Comparison of ENCODE assay signal across 8 mouse cellular contexts in the genomic region with DNA sequence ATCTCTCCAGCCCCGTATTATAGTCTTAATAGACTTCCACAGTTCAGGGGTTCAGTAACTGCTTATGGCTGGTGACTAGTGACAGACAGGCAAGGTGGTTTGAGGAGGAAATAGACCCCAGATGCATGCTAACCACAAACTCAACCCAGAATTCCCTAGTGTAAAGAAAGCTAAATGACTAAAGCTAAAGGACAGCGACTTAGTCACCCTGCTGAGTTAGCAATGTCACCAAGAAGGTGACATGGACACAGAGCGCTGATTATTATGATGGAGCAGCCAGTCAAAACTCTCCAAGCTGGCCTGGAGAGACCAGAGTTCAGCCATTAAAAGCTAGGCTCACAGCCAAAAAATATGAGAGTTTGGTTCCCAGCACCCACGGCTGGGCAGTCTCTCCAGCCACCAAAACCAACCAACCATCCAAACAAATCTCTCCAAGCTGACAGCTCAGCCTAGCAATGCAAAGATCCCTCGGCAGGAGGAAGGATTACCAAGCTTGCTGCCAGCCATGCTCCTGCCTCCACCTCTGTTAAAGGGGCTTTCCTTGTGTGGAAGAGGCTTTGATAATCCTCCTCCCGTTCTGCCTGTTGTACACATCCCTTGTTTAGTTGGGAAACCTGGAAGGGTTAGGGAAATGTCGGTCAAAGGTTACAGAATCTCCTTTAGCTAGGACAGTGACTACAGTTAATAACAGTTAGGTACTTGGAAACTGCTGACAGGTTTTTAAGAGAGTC. TPM values are rescaled to one million over a fixed set of nuclear protein-coding genes. Genes with fewer than 3 reads are reported as not detected.
DNase-seq lines count a peak whose midpoint lies in the region; ATAC-seq and TF ChIP-seq lines count a peak whose summit lies in the region.

No protein-coding gene starts in this region.

- peaks cover 9% of the 10 kb centered on the region for H3K79me2 ChIP-seq in MEL (ENCODE audit: control insufficient read depth, insufficient read depth, low read length, poor library complexity)

- no peak for TF ChIP-seq EP300 in MEL (IDR thresholded peaks at IDR 0.05; ENCODE audit: low read depth in 1 of 2, low read length in 2 of 2)

- TF ChIP-seq POLR2A in MEL (IDR thresholded peaks at IDR 0.05; ENCODE audit: control insufficient read depth in 1 of 2, insufficient read depth in 1 of 2, low read depth in 1 of 2, low read length in 2 of 2, poor library complexity in 1 of 2) = no peak

- no peak for ATAC-seq in heart, embryonic 11.5 days (replicated peaks; ENCODE audit: insufficient number of reproducible peaks, low FRiP score, low TSS enrichment)
- no peak for ATAC-seq in intestine, embryonic 14.5 days (replicated peaks; ENCODE audit: low FRiP score, low TSS enrichment, low read depth)
- no peak for ATAC-seq in midbrain, embryonic 13.5 days

- no peak for TF ChIP-seq RAD21 in MEL (IDR thresholded peaks at IDR 0.05; ENCODE audit: low read depth, low read length)

- no peaks in the 10 kb centered on the region for H3K27me3 ChIP-seq in heart, embryonic 11.5 days (ENCODE audit: control insufficient read depth, insufficient read depth, low read length)
- no peaks in the 10 kb centered on the region for H3K27me3 ChIP-seq in MEL (ENCODE audit: control insufficient read depth in 1 of 2, insufficient read depth in 2 of 2, low read length in 2 of 2)
- no peaks in the 10 kb centered on the region for H3K27me3 ChIP-seq in intestine, embryonic 14.5 days (replicated peaks; ENCODE audit: control insufficient read depth, insufficient read depth, low read length)
- H3K27me3 ChIP-seq in midbrain, embryonic 13.5 days = no peaks in the 10 kb centered on the region

- WGBS in heart, embryonic 11.5 days (ENCODE audit: insufficient replicate concordance) = 41% methylated on average over 7 of the region's 7 CpGs
- 43% methylated on average over 7 of the region's 7 CpGs for WGBS in intestine, embryonic 14.5 days
- 31% methylated on average over 7 of the region's 7 CpGs for WGBS in midbrain, embryonic 13.5 days

- intact Hi-C loops in heart, postnatal 25 days (cut with DNase I) = no loop called here

- H3K4me3 ChIP-seq in heart, embryonic 11.5 days (ENCODE audit: low read depth, low read length) = no peak overlapping the region
- no peak overlapping the region for H3K4me3 ChIP-seq in MEL (ENCODE audit: control insufficient read depth in 1 of 2, insufficient read depth in 1 of 2, low read depth in 2 of 2, low read length in 2 of 2)
- no peak overlapping the region for H3K4me3 ChIP-seq in intestine, embryonic 14.5 days (ENCODE audit: low read depth, low read length)
- no peak overlapping the region for H3K4me3 ChIP-seq in midbrain, embryonic 13.5 days (replicated peaks)

- no peak overlapping the region for H3K9ac ChIP-seq in heart, embryonic 11.5 days (ENCODE audit: low read depth, low read length)
- no peak overlapping the region for H3K9ac ChIP-seq in MEL (ENCODE audit: control insufficient read depth, low read depth, low read length, poor library complexity, severe bottlenecking)
- H3K9ac ChIP-seq in intestine, embryonic 14.5 days (ENCODE audit: low read length) = 0 out of 2 replicates have a peak overlapping the region, but pooled peaks have one; percentile 7
- H3K9ac ChIP-seq in midbrain, embryonic 13.5 days (replicated peaks) = no peak overlapping the region

- TF ChIP-seq CTCF in MEL (IDR thresholded peaks at IDR 0.05 in 2 of 3, conservative IDR thresholded peaks at IDR 0.05 in 1 of 3; ENCODE audit: control insufficient read depth in 1 of 3, insufficient read depth in 1 of 3, low read depth in 2 of 3, low read length in 3 of 3, poor library complexity in 1 of 3, severe bottlenecking in 1 of 3) = no peak

- peak overlapping the region; percentile 87 for H3K27ac ChIP-seq in heart, embryonic 11.5 days (ENCODE audit: low read depth, low read length)
- H3K27ac ChIP-seq in MEL (ENCODE audit: control insufficient read depth, low read depth, low read length) = peak overlapping the region; percentile 57
- peak overlapping the region; percentile 92 for H3K27ac ChIP-seq in intestine, embryonic 14.5 days (ENCODE audit: low read depth)
- H3K27ac ChIP-seq in midbrain, embryonic 13.5 days = no peak overlapping the region

- peak overlapping the region; percentile 49 for H3K4me2 ChIP-seq in heart, embryonic 11.5 days
- peak overlapping the region; percentile 12; the same call in 1 of the 2 replicates for H3K4me2 ChIP-seq in intestine, embryonic 14.5 days (ENCODE audit: low read length)
- 0 out of 2 replicates have a peak overlapping the region, but pooled peaks have one; percentile 93 for H3K4me2 ChIP-seq in midbrain, embryonic 13.5 days (replicated peaks)

- peaks cover 53% of the 10 kb centered on the region for H3K4me1 ChIP-seq in heart, embryonic 11.5 days (ENCODE audit: control insufficient read depth, insufficient read depth, low read length)
- H3K4me1 ChIP-seq in MEL (ENCODE audit: control insufficient read depth in 1 of 2, insufficient read depth in 2 of 2, low read length in 2 of 2) = peaks cover 17 to 40% of the 10 kb centered on the region in 2 experiments
- peaks cover 45% of the 10 kb centered on the region for H3K4me1 ChIP-seq in intestine, embryonic 14.5 days (replicated peaks; ENCODE audit: control insufficient read depth, insufficient read depth, low read length)
- peaks cover 66% of the 10 kb centered on the region for H3K4me1 ChIP-seq in midbrain, embryonic 13.5 days (replicated peaks)

- DNase-seq in heart, postnatal 25 days (ENCODE audit: low spot score) = no peak
- DNase-seq in MEL (ENCODE audit: low read depth, low spot score) = no peak
- DNase-seq in intestine, embryonic 14.5 days (ENCODE audit: low spot score) = no peak
- no peak for DNase-seq in cerebellum, adult 8-10 months
- no peak for DNase-seq in ovary, postnatal 10 days (ENCODE audit: low spot score)
- DNase-seq in embryo, embryonic 10.5 days (ENCODE audit: low spot score) = no peak

- H3K36me3 ChIP-seq in heart, embryonic 11.5 days (ENCODE audit: control insufficient read depth, insufficient read depth, low read length) = peaks cover 3% of the 10 kb centered on the region; the same call in 1 of the 2 replicates
- H3K36me3 ChIP-seq in MEL (ENCODE audit: control insufficient read depth in 1 of 2, insufficient read depth in 2 of 2, low read length in 2 of 2) = peaks cover 0 to 33% of the 10 kb centered on the region in 2 experiments; a peak in 3 of 4 replicates
- H3K36me3 ChIP-seq in intestine, embryonic 14.5 days (ENCODE audit: control insufficient read depth, insufficient read depth, low read length) = peaks cover 12% of the 10 kb centered on the region
- peaks cover 16% of the 10 kb centered on the region for H3K36me3 ChIP-seq in midbrain, embryonic 13.5 days

- H3K9me3 ChIP-seq in heart, embryonic 11.5 days (replicated peaks; ENCODE audit: control insufficient read depth, low read length) = no peaks in the 10 kb centered on the region
- no peaks in the 10 kb centered on the region for H3K9me3 ChIP-seq in MEL (replicated peaks; ENCODE audit: insufficient read depth, low read length)
- no peaks in the 10 kb centered on the region for H3K9me3 ChIP-seq in intestine, embryonic 14.5 days (ENCODE audit: control insufficient read depth, low read length)
- no peaks in the 10 kb centered on the region for H3K9me3 ChIP-seq in midbrain, embryonic 13.5 days

TF ChIP-seq in MEL, 35 proteins besides CTCF, POLR2A, EP300 and RAD21 (continues in another document):
- no peak for TF ChIP-seq NELFE (IDR thresholded peaks at IDR 0.05; ENCODE audit: low read depth, low read length)
- no peak for TF ChIP-seq BHLHE40 (IDR thresholded peaks at IDR 0.05; ENCODE audit: borderline replicate concordance, low read depth, low read length)
- TF ChIP-seq NRF1 (IDR thresholded peaks at IDR 0.05; ENCODE audit: insufficient read depth, low read depth, low read length, poor library complexity, severe bottlenecking) = no peak
- TF ChIP-seq POLR2AphosphoS2 (IDR thresholded peaks at IDR 0.05; ENCODE audit: low read length) = no peak
- TF ChIP-seq HCFC1 (IDR thresholded peaks at IDR 0.05; ENCODE audit: low read depth, low read length) = no peak

RNA-seq across cellular contexts. Expression of gene Wsb2, which starts 2.6 kb away (rescaled TPM):
- polyA plus RNA-seq in heart, embryonic 11.5 days (2014; fragmentation: Nextera tagmentation; extraction: Ambion mirVana) = 77.0 and 88.9 TPM in 2 replicates
- total RNA-seq in heart, postnatal 25 days (2021) = 10 to 100 TPM; 98.6 to 98.9 TPM
- total RNA-seq in MEL (2012; rRNA removed) = 32.9 and 36.8 TPM in 2 replicates
- 10 to 100 TPM in 1 of 2 experiments, not detected in 1; 56.9 TPM for polyA plus RNA-seq in MEL (2012; ENCODE audit: insufficient read depth in 1 of 2, insufficient read length in 2 of 2, low read depth in 1 of 2, low replicate concordance in 2 of 2, missing spikeins in 1 of 2)
- 63.9 and 70.3 TPM in 2 replicates for polyA plus RNA-seq in intestine, embryonic 14.5 days (2014; fragmentation: Nextera tagmentation; extraction: Ambion mirVana)
- polyA plus RNA-seq in midbrain, embryonic 13.5 days (2015; fragmentation: Nextera tagmentation; extraction: Ambion mirVana) = 138 and 159 TPM in 2 replicates

RNA-seq across cellular contexts. Expression of gene Rfc5, which starts 29.2 kb away (rescaled TPM):
- polyA plus RNA-seq in heart, embryonic 11.5 days (2014; fragmentation: Nextera tagmentation; extraction: Ambion mirVana) = 73.7 and 77.8 TPM in 2 replicates
- 1 to 10 TPM; 2.9 to 6.0 TPM for total RNA-seq in heart, postnatal 25 days (2021)
- 92.5 and 98.9 TPM in 2 replicates for total RNA-seq in MEL (2012; rRNA removed)
- 100 to 1,000 TPM in 1 of 2 experiments, not detected in 1; 158 TPM for polyA plus RNA-seq in MEL (2012; ENCODE audit: insufficient read depth in 1 of 2, insufficient read length in 2 of 2, low read depth in 1 of 2, low replicate concordance in 2 of 2, missing spikeins in 1 of 2)
- 106 and 113 TPM in 2 replicates for polyA plus RNA-seq in intestine, embryonic 14.5 days (2014; fragmentation: Nextera tagmentation; extraction: Ambion mirVana)
- polyA plus RNA-seq in midbrain, embryonic 13.5 days (2015; fragmentation: Nextera tagmentation; extraction: Ambion mirVana) = 44.6 and 47.8 TPM in 2 replicates

RNA-seq across cellular contexts. Expression of gene Vsig10, which starts 40.8 kb away (rescaled TPM):
- 4.4 and 4.7 TPM in 2 replicates for polyA plus RNA-seq in heart, embryonic 11.5 days (2014; fragmentation: Nextera tagmentation; extraction: Ambion mirVana)
- total RNA-seq in heart, postnatal 25 days (2021) = 10 to 100 TPM; 11.1 to 12.9 TPM
- total RNA-seq in MEL (2012; rRNA removed) = 4.3 and 5.3 TPM in 2 replicates
- 1 to 10 TPM in 1 of 2 experiments, not detected in 1; 8.9 TPM for polyA plus RNA-seq in MEL (2012; ENCODE audit: insufficient read depth in 1 of 2, insufficient read length in 2 of 2, low read depth in 1 of 2, low replicate concordance in 2 of 2, missing spikeins in 1 of 2)
- polyA plus RNA-seq in intestine, embryonic 14.5 days (2014; fragmentation: Nextera tagmentation; extraction: Ambion mirVana) = 10.0 and 10.9 TPM in 2 replicates
- 2.3 TPM in 2 replicates for polyA plus RNA-seq in midbrain, embryonic 13.5 days (2015; fragmentation: Nextera tagmentation; extraction: Ambion mirVana)

RNA-seq across cellular contexts. Expression of gene Ksr2, which starts 54.1 kb away (rescaled TPM):
- polyA plus RNA-seq in heart, embryonic 11.5 days (2014; fragmentation: Nextera tagmentation; extraction: Ambion mirVana) = 0.15 and 0.19 TPM in 2 replicates
- not detected for total RNA-seq in heart, postnatal 25 days (2021)
- total RNA-seq in MEL (2012; rRNA removed) = not detected in 2 replicates
- polyA plus RNA-seq in MEL (2012; ENCODE audit: insufficient read depth in 1 of 2, insufficient read length in 2 of 2, low read depth in 1 of 2, low replicate concordance in 2 of 2, missing spikeins in 1 of 2) = not detected
- 0.75 and 0.84 TPM in 2 replicates for polyA plus RNA-seq in intestine, embryonic 14.5 days (2014; fragmentation: Nextera tagmentation; extraction: Ambion mirVana)
- 5.1 and 6.9 TPM in 2 replicates for polyA plus RNA-seq in midbrain, embryonic 13.5 days (2015; fragmentation: Nextera tagmentation; extraction: Ambion mirVana)

Comparison
In these comparisons a context has a peak if more than half of its experiments do, and no peak if none do; other contexts are left out.
1. H3K4me2 ChIP-seq: peak in every context shown above with its lines; median percentile 93 in midbrain, embryonic 13.5 days; 49 in heart, embryonic 11.5 days; 12 in intestine, embryonic 14.5 days.